Comparison of ENCODE assay signal across 9 mouse cellular contexts in genomic region chr19:23373287-23373686, GRCm38 (mm10).
DNase-seq lines count a peak whose midpoint lies in the region; ATAC-seq and TF ChIP-seq lines count a peak whose summit lies in the region.
"Had no signal": no experiment of that assay in that cellular context is flagged by ENCODE, and none has a peak within 500 bp of the region (broad histone marks: within the 10 kb centered on the region; RNA-seq: fewer than 3 reads in every experiment).

No protein-coding gene starts in this region.

- 54% methylated on average over 8 of the region's 8 CpGs for WGBS in midbrain, embryonic 10.5 days
- 44% methylated on average over 8 of the region's 8 CpGs for WGBS in midbrain, embryonic 15.5 days
- 44% methylated on average over 8 of the region's 8 CpGs for WGBS in liver, adult 2 months
- WGBS in neural tube, embryonic 14.5 days, result 45% methylated on average over 8 of the region's 8 CpGs
- WGBS in thymus, adult 2 months, result 46% methylated on average over 8 of the region's 8 CpGs

- ATAC-seq in midbrain, embryonic 15.5 days (replicated peaks), result no peak
- no peak for ATAC-seq in neural tube, embryonic 14.5 days (ENCODE audit: low read depth)

- H3K9me3 ChIP-seq in midbrain, embryonic 10.5 days (replicated peaks), result no peaks in the 10 kb centered on the region
- no peaks in the 10 kb centered on the region for H3K9me3 ChIP-seq in midbrain, embryonic 15.5 days
- H3K9me3 ChIP-seq in neural tube, embryonic 14.5 days (ENCODE audit: control insufficient read depth, low read length), result no peaks in the 10 kb centered on the region
- H3K9me3 ChIP-seq: embryonic facial prominence, embryonic 13.5 days had no signal

- no peaks in the 10 kb centered on the region for H3K27me3 ChIP-seq in midbrain, embryonic 10.5 days (ENCODE audit: low read depth, poor library complexity, severe bottlenecking)
- no peaks in the 10 kb centered on the region; the same call in 1 of the 2 replicates for H3K27me3 ChIP-seq in midbrain, embryonic 15.5 days (replicated peaks)
- no peaks in the 10 kb centered on the region for H3K27me3 ChIP-seq in liver, adult 2 months (ENCODE audit: control insufficient read depth, insufficient read depth, low read length)
- no peaks in the 10 kb centered on the region for H3K27me3 ChIP-seq in neural tube, embryonic 14.5 days (ENCODE audit: control insufficient read depth, insufficient read depth, low read length)
- H3K27me3 ChIP-seq in thymus, adult 2 months (ENCODE audit: control insufficient read depth, insufficient read depth, low read length), result no peaks in the 10 kb centered on the region

- no peak for TF ChIP-seq POLR2A in liver, adult 2 months (IDR thresholded peaks at IDR 0.05; ENCODE audit: extremely low read depth, insufficient read depth, low read length)
- TF ChIP-seq POLR2A in thymus, adult 2 months (IDR thresholded peaks at IDR 0.05; ENCODE audit: control insufficient read depth, extremely low read depth, insufficient read depth, low read length, poor library complexity), result no peak

- H3K4me3 ChIP-seq in midbrain, embryonic 10.5 days, result no peak overlapping the region
- no peak overlapping the region for H3K4me3 ChIP-seq in midbrain, embryonic 15.5 days
- H3K4me3 ChIP-seq in liver, adult 2 months (ENCODE audit: insufficient read depth, low read depth, low read length), result no peak overlapping the region
- H3K4me3 ChIP-seq in neural tube, embryonic 14.5 days (ENCODE audit: low read depth, low read length), result no peak overlapping the region
- no peak overlapping the region for H3K4me3 ChIP-seq in thymus, adult 2 months (ENCODE audit: control insufficient read depth, insufficient read depth, low read length)
- H3K4me3 ChIP-seq: embryonic facial prominence, embryonic 13.5 days had no signal

- no peak overlapping the region for H3K4me2 ChIP-seq in midbrain, embryonic 15.5 days
- no peak overlapping the region for H3K4me2 ChIP-seq in neural tube, embryonic 14.5 days (ENCODE audit: low read depth, low read length)
- H3K4me2 ChIP-seq: embryonic facial prominence, embryonic 13.5 days had no signal

- TF ChIP-seq CTCF in liver, adult 2 months (IDR thresholded peaks at IDR 0.05; ENCODE audit: low read depth, low read length), result peak; percentile 74
- peak; percentile 33; the same call in 1 of the 2 replicates for TF ChIP-seq CTCF in thymus, adult 2 months (IDR thresholded peaks at IDR 0.05; ENCODE audit: borderline replicate concordance, control insufficient read depth, extremely low read depth, insufficient read depth, low read length, poor library complexity)

- DNase-seq in midbrain, embryonic 10.5 days (ENCODE audit: low spot score), result peak; percentile 57
- peak; percentile 71 for DNase-seq in cerebellum, postnatal 36 days
- DNase-seq in gastrocnemius, postnatal 10 days, result peak; percentile 78
- DNase-seq in kidney, adult 8-10 months, result peak; percentile 10 to 52
- DNase-seq in liver, adult 2 months (ENCODE audit: extremely low read depth, low read depth, low spot score), result peak; percentile 15
- peak; percentile 47 for DNase-seq in thymus, adult 2 months

- H3K27ac ChIP-seq in midbrain, embryonic 10.5 days (replicated peaks), result no peak overlapping the region
- H3K27ac ChIP-seq in midbrain, embryonic 15.5 days, result no peak overlapping the region
- H3K27ac ChIP-seq in liver, adult 2 months (replicated peaks; ENCODE audit: insufficient read depth, low read depth, low read length), result no peak overlapping the region
- peak overlapping the region; percentile 10; the same call in 1 of the 2 replicates for H3K27ac ChIP-seq in neural tube, embryonic 14.5 days (ENCODE audit: low read depth, low read length)
- H3K27ac ChIP-seq in thymus, adult 2 months (ENCODE audit: control insufficient read depth, insufficient read depth, low read length), result no peak overlapping the region
- H3K27ac ChIP-seq: embryonic facial prominence, embryonic 13.5 days had no signal

- H3K4me1 ChIP-seq in midbrain, embryonic 10.5 days, result peaks cover 5% of the 10 kb centered on the region
- H3K4me1 ChIP-seq in midbrain, embryonic 15.5 days, result peaks cover 16% of the 10 kb centered on the region
- no peaks in the 10 kb centered on the region for H3K4me1 ChIP-seq in liver, adult 2 months (ENCODE audit: control insufficient read depth, insufficient read depth, low read length)
- peaks cover 3% of the 10 kb centered on the region; the same call in 1 of the 2 replicates for H3K4me1 ChIP-seq in neural tube, embryonic 14.5 days (ENCODE audit: control insufficient read depth, insufficient read depth, low read length)
- H3K4me1 ChIP-seq in thymus, adult 2 months (replicated peaks; ENCODE audit: control insufficient read depth, insufficient read depth, low read length), result 0 out of 2 replicates have a peak, but pooled peaks cover 3% of the 10 kb centered on the region

- no peaks in the 10 kb centered on the region for H3K79me2 ChIP-seq in liver, adult 2 months (ENCODE audit: control insufficient read depth, insufficient read depth, low read length)

- no peak overlapping the region for H3K9ac ChIP-seq in midbrain, embryonic 15.5 days
- H3K9ac ChIP-seq in liver, adult 2 months (ENCODE audit: low read depth, low read length), result no peak overlapping the region
- no peak overlapping the region for H3K9ac ChIP-seq in neural tube, embryonic 14.5 days (replicated peaks; ENCODE audit: low read depth, low read length)
- H3K9ac ChIP-seq: embryonic facial prominence, embryonic 13.5 days had no signal

- no peaks in the 10 kb centered on the region for H3K36me3 ChIP-seq in midbrain, embryonic 10.5 days
- no peaks in the 10 kb centered on the region for H3K36me3 ChIP-seq in midbrain, embryonic 15.5 days (replicated peaks)
- no peaks in the 10 kb centered on the region for H3K36me3 ChIP-seq in liver, adult 2 months (ENCODE audit: control insufficient read depth, insufficient read depth, low read length)
- no peaks in the 10 kb centered on the region for H3K36me3 ChIP-seq in neural tube, embryonic 14.5 days (ENCODE audit: control insufficient read depth, insufficient read depth, low read length)
- H3K36me3 ChIP-seq in thymus, adult 2 months (ENCODE audit: control insufficient read depth, insufficient read depth, low read length), result no peaks in the 10 kb centered on the region
- H3K36me3 ChIP-seq: embryonic facial prominence, embryonic 13.5 days had no signal

Comparison
In these comparisons a context has a peak if more than half of its experiments do, and no peak if none do; other contexts are left out.
1. DNase-seq: peak in every context shown above with its lines; median percentile 78 in gastrocnemius, postnatal 10 days; 71 in cerebellum, postnatal 36 days; 57 in midbrain, embryonic 10.5 days; 47 in thymus, adult 2 months; 31 in kidney, adult 8-10 months; 15 in liver, adult 2 months.